Mouse (Mus musculus) forebrain, postnatal 0 days (tissue): ENCODE measurements around the gene Map4k1. TPM values are rescaled to one million over a fixed set of nuclear protein-coding genes. Genes with fewer than 3 reads are reported as not detected.
A peak's percentile ranks its signal among the peaks of the same experiment; 100 is the strongest.

Experiments used
- ATAC-seq: fragments of 200-750 bp; cut with Nextera tagmentation; 2 replicates; pipeline ENCODE4 v1.8.0; 2017; ENCODE audit warnings: mild to moderate bottlenecking, moderate library complexity
- DNase-seq: peaks from one replicate; pipeline ENCODE4 v3.0.0-alpha.2; 2015
- H3K27ac ChIP-seq: fragments of 300-500 bp; sonication (generic); 2 replicates; pipeline ENCODE4 v1.5.1; 2014; ENCODE audit warnings: low read depth, mild to moderate bottlenecking, antibody characterized with exemption, low read length, moderate library complexity, mixed read lengths
- H3K27me3 ChIP-seq: fragments of 300-500 bp; sonication (generic); 2 replicates; pipeline ENCODE4 v1.6.1; 2014; ENCODE audit warnings: mild to moderate bottlenecking, low read length, mixed read lengths; ENCODE audit not compliant: insufficient read depth
- H3K36me3 ChIP-seq: fragments of 300-500 bp; sonication (generic); 2 replicates; pipeline ENCODE4 v1.6.1; 2014; ENCODE audit warnings: mild to moderate bottlenecking, moderate library complexity; ENCODE audit not compliant: insufficient read depth
- H3K4me1 ChIP-seq: fragments of 300-500 bp; sonication (generic); 2 replicates; pipeline ENCODE4 v1.6.1; 2014; ENCODE audit warnings: antibody characterized with exemption; ENCODE audit not compliant: insufficient read depth
- H3K4me2 ChIP-seq: fragments of 300-500 bp; sonication (generic); 2 replicates; pipeline ENCODE4 v1.6.1; 2014; ENCODE audit warnings: low read depth, mild to moderate bottlenecking, moderate library complexity
- H3K4me3 ChIP-seq: fragments of 300-500 bp; sonication (generic); 2 replicates; pipeline ENCODE4 v1.5.1; 2014; ENCODE audit warnings: low read depth, low read length, mixed read lengths
- H3K9ac ChIP-seq: fragments of 300-500 bp; sonication (generic); 2 replicates; pipeline ENCODE4 v1.6.1; 2014; ENCODE audit warnings: mild to moderate bottlenecking
- H3K9me3 ChIP-seq: fragments of 300-500 bp; sonication (generic); 2 replicates; pipeline ENCODE4 v1.6.1; 2016; ENCODE audit warnings: low read length
- CTCF ChIP-seq: sonication (generic); IDR thresholded peaks from 2 replicates; pipeline ENCODE4 v1.5.1; 2016; ENCODE audit warnings: antibody characterized with exemption, control low read depth, low read depth
- WGBS: fragments of 180-500 bp; shearing (Covaris S2); extraction: QIAGEN DNeasy Blood & Tissue Kit; methylation state at CpG from one replicate; pipeline ENCODE4 v1.1.7; 2014; 5-methylcytosine and 5-hydroxymethylcytosine counted together
- polyA plus RNA-seq: library from polyadenylated mRNA; unstranded; fragments of >200 nt; fragmentation: Nextera tagmentation; extraction: Ambion mirVana; gene quantifications from 2 replicates; pipeline ENCODE4 v1.2.1, GENCODE M21; 2015
- total RNA-seq: library from RNA; depleted of rRNA; stranded (reverse); fragments of >200 nt; gene quantifications from 2 replicates; pipeline ENCODE4 v1.2.3, GENCODE M21; 2014

Map4k1 gene
- total and polyA plus RNA-seq, 2 experiments from 2014 or later, result 3.6 to 18.9 TPM

- H3K27ac ChIP-seq, result no peak overlapping the region
- 96% methylated on average over 7 of the region's 7 CpGs for WGBS
- no peak overlapping the region for H3K4me3 ChIP-seq
Measured at GRCm38 (mm10) chr7:28948746-28949145, 33.1 kb upstream of the Map4k1 start.

GRCm38 (mm10) chr7:28949298-28949697 lies 32.6 kb upstream of the Map4k1 start:
- WGBS, result 82% methylated on average over 2 of the region's 2 CpGs
- H3K27me3 ChIP-seq, result no peaks in the 10 kb centered on the region

More at GRCm38 (mm10) chr7:28948746-28949145, 33.1 kb upstream of the Map4k1 start:
- H3K36me3 ChIP-seq, result no peaks in the 10 kb centered on the region
- H3K9ac ChIP-seq, result no peak overlapping the region
- no peak for DNase-seq
- H3K9me3 ChIP-seq, result no peaks in the 10 kb centered on the region
- ATAC-seq, result no peak
- H3K27me3 ChIP-seq, result no peaks in the 10 kb centered on the region
- no peak for TF ChIP-seq CTCF
- H3K4me2 ChIP-seq, result no peak overlapping the region
- H3K4me1 ChIP-seq, result peaks cover 14% of the 10 kb centered on the region; the same call in 1 of the 2 replicates

GRCm38 (mm10) chr7:28950346-28951037 lies 31.4 kb upstream of the Map4k1 start:
- WGBS, result 95% methylated on average over 10 of the region's 10 CpGs

More at GRCm38 (mm10) chr7:28949298-28949697, 32.6 kb upstream of the Map4k1 start:
- no peak overlapping the region for H3K27ac ChIP-seq
- no peak for TF ChIP-seq CTCF
- ATAC-seq, result no peak
- peaks cover 17% of the 10 kb centered on the region; the same call in 1 of the 2 replicates for H3K4me1 ChIP-seq
- H3K36me3 ChIP-seq, result no peaks in the 10 kb centered on the region
- no peak overlapping the region for H3K4me3 ChIP-seq
- no peaks in the 10 kb centered on the region for H3K9me3 ChIP-seq
- H3K9ac ChIP-seq, result no peak overlapping the region
- no peak overlapping the region for H3K4me2 ChIP-seq
- DNase-seq, result no peak

GRCm38 (mm10) chr7:28951764-28952163 lies 30.1 kb upstream of the Map4k1 start:
- DNase-seq (no peak), ATAC-seq (no peak)
- no peaks in the 10 kb centered on the region for H3K9me3 ChIP-seq
- H3K36me3 ChIP-seq, result no peaks in the 10 kb centered on the region
- WGBS, result 89% methylated on average over 2 of the region's 2 CpGs
- no peak overlapping the region for H3K4me3 ChIP-seq
- H3K4me2 ChIP-seq, result no peak overlapping the region
- no peak for TF ChIP-seq CTCF
- H3K27ac ChIP-seq, result no peak overlapping the region
- no peaks in the 10 kb centered on the region for H3K27me3 ChIP-seq
- H3K9ac ChIP-seq, result no peak overlapping the region
- peaks cover 8% of the 10 kb centered on the region; the same call in 1 of the 2 replicates for H3K4me1 ChIP-seq

More at GRCm38 (mm10) chr7:28950346-28951037, 31.4 kb upstream of the Map4k1 start:
- DNase-seq, result no peak
- Histone ChIP-seq H3K9ac (no peak overlapping the region), H3K9me3 (no peaks in the 10 kb centered on the region), H3K4me2 (no peak overlapping the region), H3K27ac (no peak overlapping the region), H3K4me3 (no peak overlapping the region), H3K27me3 (no peaks in the 10 kb centered on the region), H3K4me1 (peaks cover 17% of the 10 kb centered on the region; the same call in 1 of the 2 replicates), H3K36me3 (no peaks in the 10 kb centered on the region)
- no peak for ATAC-seq
- no peak for TF ChIP-seq CTCF

- Histone ChIP-seq H3K4me2 (no peak overlapping the region), H3K4me1 (peaks cover 8% of the 10 kb centered on the region; the same call in 1 of the 2 replicates), H3K36me3 (no peaks in the 10 kb centered on the region), H3K27ac (no peak overlapping the region), H3K4me3 (no peak overlapping the region), H3K27me3 (no peaks in the 10 kb centered on the region), H3K9me3 (no peaks in the 10 kb centered on the region), H3K9ac (no peak overlapping the region)
- 13% methylated on average over 3 of the region's 3 CpGs for WGBS
- ATAC-seq, result no peak
- TF ChIP-seq CTCF, result no peak
- DNase-seq, result peak; percentile 26
Measured at GRCm38 (mm10) chr7:28952786-28953185, 29.1 kb upstream of the Map4k1 start.

GRCm38 (mm10) chr7:28953476-28954376 lies 28.1 kb upstream of the Map4k1 start:
- no peak overlapping the region for H3K4me3 ChIP-seq
- WGBS, result 10% methylated on average over 2 of the region's 2 CpGs
- no peak overlapping the region for H3K9ac ChIP-seq
- H3K9me3 ChIP-seq, result no peaks in the 10 kb centered on the region
- peak overlapping the region; percentile 50; the same call in 1 of the 2 replicates for H3K27ac ChIP-seq
- no peaks in the 10 kb centered on the region for H3K36me3 ChIP-seq
- no peak overlapping the region for H3K4me2 ChIP-seq
- TF ChIP-seq CTCF, result no peak
- ATAC-seq (peak; percentile 54), DNase-seq (peak; percentile 24)
- H3K27me3 ChIP-seq, result no peaks in the 10 kb centered on the region
- H3K4me1 ChIP-seq, result peaks cover 8% of the 10 kb centered on the region; the same call in 1 of the 2 replicates

GRCm38 (mm10) chr7:28954773-28955172 lies 27.1 kb upstream of the Map4k1 start:
- peaks cover 10% of the 10 kb centered on the region for H3K4me1 ChIP-seq

More at GRCm38 (mm10) chr7:28954773-28955172, 27.1 kb upstream of the Map4k1 start:
- no peak overlapping the region for H3K27ac ChIP-seq
- DNase-seq, result no peak
- no peaks in the 10 kb centered on the region for H3K9me3 ChIP-seq
- WGBS, result 70% methylated on average over 4 of the region's 4 CpGs
- no peak for ATAC-seq
- no peak overlapping the region for H3K4me3 ChIP-seq
- no peak overlapping the region for H3K4me2 ChIP-seq
- no peak overlapping the region for H3K9ac ChIP-seq
- no peaks in the 10 kb centered on the region for H3K36me3 ChIP-seq
- H3K27me3 ChIP-seq, result no peaks in the 10 kb centered on the region
- TF ChIP-seq CTCF, result no peak
